Mouse (Mus musculus) neutrophil, adult 59 days (primary cell): Measurements from ENCODE around the gene Naa50. TPM values are rescaled to one million over a fixed set of nuclear protein-coding genes. Genes with fewer than 3 reads are reported as not detected.

Experiments
- total RNA-seq, 2 experiments: library from RNA; stranded (reverse); gene quantifications; 1 replicate in 1 of 2; 2 replicates in 1 of 2; pipeline ENCODE4 v1.2.4; 2023

Gene Naa50
- total RNA-seq, result 10 to 100 TPM; 30.1 to 37.7 TPM

DNA sequence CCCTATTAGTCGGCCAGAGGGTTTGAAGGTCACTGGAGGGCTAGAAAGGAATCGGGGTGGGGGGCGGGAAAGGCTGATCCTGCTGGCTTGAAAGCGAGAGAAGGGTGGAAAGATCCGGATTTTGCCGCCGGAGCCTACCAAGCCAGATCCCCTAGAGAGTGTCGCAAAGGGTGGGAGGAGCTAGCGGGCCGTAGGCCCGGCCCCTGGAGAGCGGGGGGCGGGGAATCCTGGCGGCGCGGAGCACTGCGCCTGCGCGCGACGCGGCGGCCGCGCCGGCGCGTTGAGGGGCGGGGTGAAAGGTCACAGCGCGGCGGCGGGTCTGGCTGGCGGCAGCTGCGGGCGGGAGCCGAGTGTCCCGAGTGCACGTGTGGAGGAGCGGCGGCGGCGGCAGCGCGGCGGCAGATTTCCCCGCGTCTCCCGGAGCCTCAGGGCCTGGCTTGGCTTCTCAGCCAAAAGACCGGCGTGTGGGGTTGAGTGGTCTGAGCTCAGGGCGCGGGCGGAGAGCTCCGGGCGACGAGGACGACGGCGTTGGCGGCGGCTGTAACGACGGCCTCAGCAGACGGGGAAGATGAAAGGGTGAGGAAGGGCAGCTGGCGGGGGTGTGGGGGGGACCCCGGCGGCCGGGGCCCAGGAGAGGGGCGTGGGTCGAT lies at the start of gene Naa50, which contains the start of gene Atp6v1a:
Naa50 (plus strand) TSS at position 295 of the 650 bp plus-strand sequence.
Atp6v1a (minus strand) TSS at position 170 of the 650 bp plus-strand sequence.

DNA sequence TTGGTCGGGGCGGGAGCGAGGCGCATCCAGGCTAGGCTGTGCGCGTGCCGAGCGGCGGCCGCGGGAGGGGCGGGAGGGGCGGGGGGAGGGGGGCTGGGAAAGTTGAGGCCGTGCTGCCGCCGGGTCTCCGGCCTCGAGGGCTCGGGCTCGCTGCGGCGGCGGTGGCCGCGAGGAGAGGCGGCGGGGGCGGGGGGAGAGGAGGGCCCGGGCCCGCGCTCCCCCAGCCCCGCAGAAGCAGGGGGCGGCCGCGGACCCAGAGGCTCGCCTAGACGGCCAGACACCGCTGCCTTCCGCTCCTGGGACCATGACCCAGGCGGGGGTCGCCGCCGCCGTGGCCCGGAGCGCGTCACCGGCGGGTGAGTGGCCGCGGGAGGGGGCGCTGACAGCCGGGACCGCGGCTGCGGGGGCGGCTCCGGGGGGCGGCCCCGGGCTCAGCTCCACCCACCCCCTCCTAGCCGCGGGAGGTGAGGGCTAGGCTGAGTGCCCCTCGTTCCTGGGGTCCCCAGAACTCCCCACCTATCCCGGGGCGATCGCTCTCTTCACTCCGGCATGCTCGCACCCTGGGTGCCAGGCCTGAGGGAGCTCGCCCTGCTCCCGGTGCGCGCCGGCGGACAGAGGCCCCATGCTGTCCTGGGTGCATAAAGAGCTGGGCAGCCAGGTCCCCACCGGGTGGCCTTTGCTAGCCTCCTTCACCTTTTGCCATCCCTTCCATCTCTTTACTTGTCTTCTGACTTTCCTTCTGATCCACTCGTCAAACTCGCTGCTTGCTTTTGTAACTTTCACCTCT lies 33.7 kb downstream of the Naa50 start, which contains the start of gene Usf3:
Usf3 (plus strand) TSS at position 92 of the 787 bp plus-strand sequence.

Other genes with a start within 250 kb of the Naa50 start
- 1 to 10 TPM; 8.4 to 9.1 TPM for gene Qtrt2, start 213.0 kb upstream of the Naa50 start, total RNA-seq
- gene Zdhhc23, start 160.0 kb upstream of the Naa50 start, total RNA-seq, result 1 to 10 TPM; 1.4 to 1.6 TPM
- gene Gramd1c, start 76.5 kb upstream of the Naa50 start, total RNA-seq, result 1 to 10 TPM in 1 of 2 experiments, under 1 TPM in 1; 0.16 to 1.1 TPM
- 10 to 100 TPM; 91.5 to 91.9 TPM for gene Atp6v1a, start 125 bp upstream of the Naa50 start, total RNA-seq
- gene Usf3, start 33.4 kb downstream of the Naa50 start, total RNA-seq, result 10 to 100 TPM; 28.5 to 28.9 TPM
- gene Sidt1, start 193.4 kb downstream of the Naa50 start, total RNA-seq, result under 1 TPM; 0.13 to 0.40 TPM
- gene Spice1, start 207.3 kb downstream of the Naa50 start, total RNA-seq, result 10 to 100 TPM in 1 of 2 experiments, 1 to 10 TPM in 1; 9.1 to 10.7 TPM